Mouse (Mus musculus) kidney, adult 2 months (tissue): ENCODE data around the gene Llcfc1. TPM values are rescaled to one million over a fixed set of nuclear protein-coding genes. Genes with fewer than 3 reads are reported as not detected.

Experiments used
- DNase-seq: peaks from one replicate; pipeline ENCODE4 v3.0.0; 2021
- H3K27ac ChIP-seq: fragments of 200-500 bp; 2 replicates; pipeline ENCODE4 v1.5.1; 2012; ENCODE audit warnings: low read depth, low read length, control low read depth, inconsistent platforms; ENCODE audit not compliant: insufficient read depth
- H3K27me3 ChIP-seq: fragments of 200-500 bp; replicated peaks from 2 replicates; pipeline ENCODE4 v1.6.1; 2012; ENCODE audit warnings: mild to moderate bottlenecking, moderate library complexity, low read length, inconsistent platforms; ENCODE audit not compliant: control insufficient read depth, insufficient read depth
- H3K36me3 ChIP-seq: fragments of 200-500 bp; 2 replicates; pipeline ENCODE4 v1.6.1; 2012; ENCODE audit warnings: mild to moderate bottlenecking, moderate library complexity, low read length, inconsistent platforms; ENCODE audit not compliant: control insufficient read depth, insufficient read depth
- H3K4me1 ChIP-seq: fragments of 200-500 bp; 2 replicates; pipeline ENCODE4 v1.6.1; 2011; ENCODE audit warnings: low read length; ENCODE audit not compliant: control insufficient read depth, insufficient read depth
- H3K4me3 ChIP-seq: fragments of 200-500 bp; 2 replicates; pipeline ENCODE4 v1.5.1; 2011; ENCODE audit warnings: mild to moderate bottlenecking, low read depth, low read length, control low read depth; ENCODE audit not compliant: insufficient read depth
- CTCF ChIP-seq: fragments of 200-500 bp; conservative IDR thresholded peaks from 2 replicates; pipeline ENCODE4 v1.5.1; 2011; ENCODE audit warnings: low read depth, mild to moderate bottlenecking, control low read depth, low read length, moderate library complexity, mixed read lengths; ENCODE audit not compliant: insufficient read depth, insufficient read length
- POLR2A ChIP-seq: fragments of 200-500 bp; IDR thresholded peaks from one replicate; pipeline ENCODE4 v1.6.1; 2011; ENCODE audit warnings: low read depth, low read length, control low read depth
- WGBS: fragments of 180-500 bp; shearing (Covaris S2); methylation state at CpG from one replicate; pipeline ENCODE4 v1.1.7; 2018; 5-methylcytosine and 5-hydroxymethylcytosine counted together
- polyA plus RNA-seq: library from polyadenylated mRNA; depleted of rRNA; stranded (reverse); fragments of >200 nt; gene quantifications from 2 replicates; pipeline ENCODE4 v1.2.3, GENCODE M21; 2012

Llcfc1 gene
- polyA plus RNA-seq, 1 experiment, result 0.75 TPM

DNA sequence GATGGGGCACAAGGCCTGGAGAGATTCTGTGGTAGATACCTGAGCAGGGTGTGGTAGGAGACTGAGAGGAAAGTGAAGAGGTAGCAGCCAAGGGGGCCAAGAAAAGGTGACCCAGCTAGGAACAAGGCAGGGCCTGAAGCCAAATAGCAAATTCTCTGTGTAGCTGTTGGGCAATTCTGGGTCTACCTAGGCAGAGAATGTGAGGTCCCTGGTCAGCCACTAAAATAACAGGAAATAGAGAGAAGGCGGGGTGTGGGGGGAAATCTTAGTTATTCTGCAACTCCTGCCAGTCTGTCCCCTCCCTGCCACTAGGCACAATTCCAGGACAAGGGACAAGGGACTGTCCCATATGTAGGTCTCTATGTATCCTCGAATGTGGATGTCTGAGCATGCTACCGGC is 41.0 kb upstream of the Llcfc1 start:
- H3K4me1 ChIP-seq, result no peaks in the 10 kb centered on the region
- no peaks in the 10 kb centered on the region for H3K27me3 ChIP-seq
- no peak overlapping the region for H3K4me3 ChIP-seq
- WGBS, result 81% methylated on average over 3 of the region's 3 CpGs
- no peak for DNase-seq
- H3K27ac ChIP-seq, result no peak overlapping the region
- H3K36me3 ChIP-seq, result no peaks in the 10 kb centered on the region
- no peak for TF ChIP-seq POLR2A
- TF ChIP-seq CTCF, result no peak

GRCm38 (mm10) chr6:41646220-41646619 is 38.0 kb upstream of the Llcfc1 start:
- Histone ChIP-seq H3K4me1 (no peaks in the 10 kb centered on the region), H3K36me3 (no peaks in the 10 kb centered on the region), H3K4me3 (no peak overlapping the region), H3K27me3 (no peaks in the 10 kb centered on the region; the same call in 1 of the 2 replicates), H3K27ac (no peak overlapping the region)
- DNase-seq, result no peak
- WGBS, result 85% methylated on average over 3 of the region's 3 CpGs
- no peak for TF ChIP-seq POLR2A
- no peak for TF ChIP-seq CTCF

DNA sequence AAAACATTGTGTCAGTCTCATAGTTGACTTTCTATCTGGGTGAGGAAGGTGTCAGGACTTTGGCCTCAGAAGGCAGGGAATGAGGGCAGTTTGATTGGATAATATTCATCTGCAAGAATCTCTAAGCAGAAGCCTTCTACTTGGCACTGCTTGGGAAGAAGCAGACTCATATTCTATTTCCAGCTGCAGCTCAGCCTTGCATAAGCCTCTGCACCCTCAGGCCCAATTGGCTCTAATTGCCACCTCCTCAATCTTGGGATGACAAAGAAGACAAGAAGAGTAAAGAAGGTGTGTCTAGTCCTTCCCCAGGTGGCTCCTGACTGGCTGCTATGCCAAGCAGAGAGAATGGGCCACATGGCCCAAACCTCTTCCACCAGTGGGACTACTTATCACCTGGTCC is 37.6 kb upstream of the Llcfc1 start:
- no peak for TF ChIP-seq CTCF
- TF ChIP-seq POLR2A, result no peak
- no peak overlapping the region for H3K4me3 ChIP-seq
- no peaks in the 10 kb centered on the region for H3K36me3 ChIP-seq

DNA sequence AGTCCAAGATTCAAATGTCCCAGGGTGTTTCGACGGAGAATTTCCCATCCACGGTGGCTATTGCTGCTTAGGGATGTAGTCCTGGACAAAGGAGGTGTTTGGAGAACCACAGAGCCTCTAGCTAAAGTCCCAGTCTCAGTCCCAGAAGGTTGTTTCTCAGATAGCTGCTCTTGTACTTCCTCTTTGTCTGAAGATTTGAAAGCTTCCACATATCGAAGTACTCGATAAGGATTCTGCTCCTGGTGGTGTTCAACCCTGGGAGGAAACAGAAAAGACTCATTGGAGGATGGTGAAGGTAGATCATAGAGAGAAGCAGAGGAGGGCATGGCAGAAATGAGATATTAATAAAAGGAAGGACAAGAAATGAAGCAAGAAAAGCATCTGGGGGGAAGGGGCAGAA is 31.1 kb upstream of the Llcfc1 start:
- DNase-seq, result no peak
- WGBS, result 91% methylated on average over 5 of the region's 5 CpGs
- no peak overlapping the region for H3K27ac ChIP-seq
- no peaks in the 10 kb centered on the region; the same call in 1 of the 2 replicates for H3K27me3 ChIP-seq
- H3K4me3 ChIP-seq, result no peak overlapping the region
- no peaks in the 10 kb centered on the region for H3K4me1 ChIP-seq
- TF ChIP-seq POLR2A (no peak), CTCF (no peak)
- no peaks in the 10 kb centered on the region for H3K36me3 ChIP-seq

More for the DNA sequence above, 37.6 kb upstream of the Llcfc1 start:
- Histone ChIP-seq H3K4me1 (no peaks in the 10 kb centered on the region), H3K27me3 (no peaks in the 10 kb centered on the region; the same call in 1 of the 2 replicates), H3K27ac (no peak overlapping the region)
- no peak for DNase-seq

DNA sequence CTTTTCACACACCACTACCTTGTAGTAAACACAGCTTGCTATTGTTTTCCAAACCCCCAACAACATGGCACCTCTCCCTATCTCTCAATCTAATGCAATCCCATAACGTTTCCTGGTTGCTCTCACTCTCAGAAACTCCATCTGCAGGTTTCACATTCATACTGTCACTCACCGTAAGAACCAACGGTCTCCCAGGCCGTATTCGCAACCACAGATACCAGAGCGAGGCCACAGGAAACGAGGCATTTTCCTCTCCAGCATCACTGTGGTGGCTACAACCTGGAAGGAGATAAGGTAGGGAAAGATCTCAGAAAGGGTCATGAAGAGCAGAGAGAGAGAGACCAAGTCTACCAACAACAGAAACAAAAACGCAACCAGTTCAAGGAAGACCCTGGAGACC is 29.6 kb upstream of the Llcfc1 start:
- H3K27ac ChIP-seq, result no peak overlapping the region
- no peak for DNase-seq
- TF ChIP-seq POLR2A (no peak), CTCF (no peak)
- H3K36me3 ChIP-seq, result no peaks in the 10 kb centered on the region
- H3K27me3 ChIP-seq, result no peaks in the 10 kb centered on the region; the same call in 1 of the 2 replicates
- no peak overlapping the region for H3K4me3 ChIP-seq
- 80% methylated on average over 8 of the region's 8 CpGs for WGBS
- H3K4me1 ChIP-seq, result no peaks in the 10 kb centered on the region

DNA sequence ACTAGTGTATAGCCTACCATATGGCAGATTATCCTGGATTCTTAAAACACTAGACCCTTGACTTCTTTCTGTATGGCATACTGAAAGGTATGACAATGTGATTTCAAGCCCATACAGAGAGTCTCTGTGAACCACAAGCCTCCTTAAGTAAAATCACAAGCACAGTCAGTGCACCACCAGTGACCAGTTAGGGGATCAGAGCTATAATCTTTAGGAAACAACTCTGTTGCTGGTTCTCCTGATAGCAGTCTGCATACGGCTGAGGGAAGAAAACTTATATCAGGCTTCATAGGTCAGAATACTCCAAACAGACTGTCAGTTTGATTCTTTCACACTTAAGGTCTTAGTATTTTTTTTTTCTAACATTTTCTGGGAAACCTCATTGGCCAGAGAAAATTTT is 25.7 kb upstream of the Llcfc1 start:
- no peaks in the 10 kb centered on the region for H3K4me1 ChIP-seq
- H3K4me3 ChIP-seq, result no peak overlapping the region
- WGBS, result 56% methylated on average over 1 of the region's 1 CpGs
- DNase-seq, result no peak
- no peak overlapping the region for H3K27ac ChIP-seq
- H3K36me3 ChIP-seq, result no peaks in the 10 kb centered on the region
- TF ChIP-seq CTCF, result no peak
- no peak for TF ChIP-seq POLR2A
- no peaks in the 10 kb centered on the region for H3K27me3 ChIP-seq

- WGBS, result 21% methylated on average over 2 of the region's 2 CpGs
- H3K36me3 ChIP-seq, result no peaks in the 10 kb centered on the region
- peak; percentile 28 for DNase-seq
- no peaks in the 10 kb centered on the region for H3K4me1 ChIP-seq
- H3K27ac ChIP-seq, result no peak overlapping the region
- no peak overlapping the region for H3K4me3 ChIP-seq
- TF ChIP-seq POLR2A (no peak), CTCF (no peak)
- H3K27me3 ChIP-seq, result no peaks in the 10 kb centered on the region
Measured at GRCm38 (mm10) chr6:41662320-41662719, 21.9 kb upstream of the Llcfc1 start.

DNA sequence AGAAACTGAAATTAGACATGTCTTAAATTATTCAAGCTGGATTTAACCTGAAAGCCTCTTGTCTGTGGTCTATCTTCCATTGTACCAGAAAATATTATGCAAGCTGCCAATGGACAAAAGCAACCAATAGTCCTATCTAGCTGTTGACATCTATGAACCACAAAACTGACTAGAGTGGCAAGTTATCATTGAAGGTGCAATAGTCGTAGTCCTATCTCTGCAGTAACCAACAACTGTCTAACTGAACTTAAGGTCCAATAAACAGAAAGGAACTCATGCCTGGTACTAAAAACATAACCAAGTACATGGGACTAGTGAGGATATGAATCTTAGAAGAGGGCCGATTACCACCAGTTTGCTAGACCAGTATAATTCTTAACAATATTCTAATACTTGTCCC is 7.7 kb upstream of the Llcfc1 start:
- 86% methylated on average over 2 of the region's 2 CpGs for WGBS
- peaks cover 9% of the 10 kb centered on the region for H3K4me1 ChIP-seq
- no peaks in the 10 kb centered on the region for H3K27me3 ChIP-seq
- H3K4me3 ChIP-seq, result no peak overlapping the region
- no peak for TF ChIP-seq POLR2A
- no peak for TF ChIP-seq CTCF
- no peak overlapping the region for H3K27ac ChIP-seq
- H3K36me3 ChIP-seq, result no peaks in the 10 kb centered on the region
- DNase-seq, result no peak
